Mouse (Mus musculus): ENCODE data around the gene Hcn2. TPM values are rescaled to one million over a fixed set of nuclear protein-coding genes. Genes with fewer than 3 reads are reported as not detected.

The Hcn2 gene
- total RNA-seq, 2 experiments from 2014 or later = 118 TPM

DNA sequence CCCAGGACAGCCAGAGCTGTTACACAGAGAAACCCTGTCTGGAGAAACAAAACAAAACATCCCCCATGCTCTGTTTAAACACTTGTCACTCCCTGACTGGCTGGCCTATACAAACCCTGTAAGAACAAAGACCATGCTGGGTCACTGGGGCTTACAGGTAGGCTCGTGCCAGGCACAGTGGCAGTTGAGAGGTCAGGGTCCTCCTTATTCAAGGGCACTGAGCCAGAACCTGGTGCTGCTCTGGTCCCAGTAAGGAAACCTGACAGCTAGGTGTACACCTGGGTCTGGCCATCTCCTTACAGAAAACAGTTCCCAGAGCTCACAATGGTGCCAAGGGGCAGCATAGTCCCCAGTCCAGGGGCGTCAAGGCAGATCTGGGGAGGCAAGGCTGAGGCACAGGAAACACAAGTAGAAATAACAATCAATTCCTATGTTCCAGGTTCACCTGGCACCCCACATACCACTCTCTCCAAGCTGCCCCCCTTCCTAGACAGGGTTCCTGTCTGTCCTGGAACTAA is 48.9 kb downstream of the Hcn2 start:
- no peak overlapping the region for H3K27ac ChIP-seq
- no peak for DNase-seq (ENCODE audit: low spot score in 2 of 2)
- TF ChIP-seq CTCF (conservative IDR thresholded peaks at IDR 0.05) = no peak
- peak overlapping the region; percentile 94 for H3K4me3 ChIP-seq

- TF ChIP-seq CTCF (conservative IDR thresholded peaks at IDR 0.05) = no peak
- peak overlapping the region; percentile 94 for H3K4me3 ChIP-seq
- no peak for DNase-seq (ENCODE audit: low spot score in 2 of 2)
Observed at GRCm38 (mm10) chr10:79766001-79766507, 49.6 kb downstream of the Hcn2 start.

DNA sequence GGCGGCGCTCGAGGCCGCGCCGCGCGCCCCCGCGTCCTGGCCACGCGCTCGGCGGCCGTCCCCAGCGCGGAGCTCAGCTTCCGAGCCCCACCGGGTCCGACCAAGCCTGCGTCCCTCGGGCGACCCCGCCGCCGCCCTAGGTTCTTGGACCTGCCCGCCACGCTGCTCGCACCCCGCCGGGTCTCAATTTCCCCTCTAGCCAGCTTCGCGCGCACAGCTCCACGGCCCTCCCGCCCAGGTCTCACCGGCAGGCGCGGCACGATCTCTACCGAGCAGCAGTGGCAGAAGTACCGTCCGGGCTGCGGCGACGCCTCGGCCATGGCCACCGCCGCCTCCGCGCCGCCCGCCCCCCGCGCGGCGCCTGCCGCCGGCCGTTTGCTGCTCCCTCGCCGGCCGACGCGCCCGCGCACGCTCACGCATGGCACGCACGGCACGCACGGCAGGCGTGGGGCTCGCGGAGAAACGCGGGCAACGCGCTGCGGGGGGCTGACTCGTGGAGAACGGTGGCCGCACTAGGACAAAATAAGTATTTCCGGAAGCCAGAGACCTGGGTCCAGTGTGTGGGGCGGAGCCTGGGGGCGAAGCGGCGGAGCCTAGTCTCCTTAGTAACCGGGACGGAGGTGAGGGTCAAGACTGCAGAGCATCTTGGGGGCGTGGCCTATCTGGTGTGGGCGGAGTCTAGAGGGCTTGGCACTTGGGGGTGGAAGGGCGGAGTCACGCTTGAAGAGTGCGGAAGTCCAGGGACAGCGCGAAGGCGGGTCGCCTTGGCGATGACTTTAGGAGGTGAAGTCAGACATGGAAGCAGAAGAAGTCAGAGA is 50.3 kb downstream of the Hcn2 start, which contains the start of gene Rnf126:
TSS of gene Rnf126 (minus strand) at position 445 of the 818 bp plus-strand sequence.
- peak within 1 kb of the TSS; percentile 94 for H3K4me3 ChIP-seq
- peak within 1 kb of the TSS; percentile 97 for H3K27ac ChIP-seq
- no peak for TF ChIP-seq CTCF (conservative IDR thresholded peaks at IDR 0.05)
- peak; percentile 97 to 98 for DNase-seq (ENCODE audit: low spot score in 2 of 2)

More at GRCm38 (mm10) chr10:79766001-79766507, 49.6 kb downstream of the Hcn2 start:
- peak overlapping the region; percentile 97 for H3K27ac ChIP-seq

GRCm38 (mm10) chr10:79767372-79768244 is 51.2 kb downstream of the Hcn2 start:
- H3K27ac ChIP-seq = peak overlapping the region; percentile 97
- TF ChIP-seq CTCF (conservative IDR thresholded peaks at IDR 0.05) = no peak
- H3K4me3 ChIP-seq = peak overlapping the region; percentile 94
- peak; percentile 96 to 97 for DNase-seq (ENCODE audit: low spot score in 2 of 2)

DNA sequence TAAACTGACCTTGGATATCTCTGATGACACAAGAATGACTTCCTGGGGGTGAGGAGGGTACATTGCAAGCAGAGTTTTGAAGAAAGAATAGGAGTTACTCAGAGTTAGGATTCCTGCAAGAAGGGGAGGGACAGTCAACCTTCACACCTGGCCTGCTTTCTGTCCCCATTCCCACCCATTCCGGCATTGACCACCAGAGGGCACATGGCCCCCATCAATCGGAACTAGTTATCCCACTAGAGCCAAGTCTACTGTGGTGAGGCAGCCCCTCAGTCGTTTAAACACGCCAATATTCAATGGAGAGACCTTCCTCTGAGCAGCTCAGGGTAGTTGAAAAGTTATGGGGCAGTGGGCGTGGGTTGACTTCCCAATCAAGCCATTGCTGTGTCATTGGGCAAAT is 52.0 kb downstream of the Hcn2 start:
- peak; percentile 65 to 81 for DNase-seq (ENCODE audit: low spot score in 2 of 2)
- H3K4me3 ChIP-seq = peak overlapping the region; percentile 94
- peak overlapping the region; percentile 97 for H3K27ac ChIP-seq
- TF ChIP-seq CTCF (conservative IDR thresholded peaks at IDR 0.05) = peak; percentile 89

- DNase-seq (ENCODE audit: low spot score in 2 of 2) = no peak
- H3K4me3 ChIP-seq = no peak overlapping the region
- no peak overlapping the region for H3K27ac ChIP-seq
- TF ChIP-seq CTCF (conservative IDR thresholded peaks at IDR 0.05) = no peak
Observed at GRCm38 (mm10) chr10:79769329-79769728, 52.9 kb downstream of the Hcn2 start.

DNA sequence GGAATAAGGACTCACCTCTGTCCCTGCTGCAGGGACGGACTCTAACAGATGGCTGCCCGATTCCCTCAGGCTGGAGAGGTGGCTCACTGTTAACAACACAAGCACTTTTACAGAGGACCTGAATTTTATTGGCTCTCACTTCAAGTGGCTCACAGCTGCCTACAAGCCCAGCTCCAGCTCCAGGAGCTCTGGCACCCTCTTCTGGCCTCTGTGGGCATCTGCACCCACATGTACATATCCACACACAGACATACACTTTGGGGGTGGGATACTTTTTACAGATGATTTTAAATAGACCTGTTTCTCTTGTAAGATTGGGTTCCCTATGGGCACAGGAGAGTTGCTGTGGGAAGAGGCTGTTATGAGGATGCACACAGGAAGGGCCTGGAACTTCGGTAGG is 55.9 kb downstream of the Hcn2 start:
- peak; percentile 50 for TF ChIP-seq CTCF (conservative IDR thresholded peaks at IDR 0.05)
- H3K27ac ChIP-seq = no peak overlapping the region
- DNase-seq (ENCODE audit: low spot score in 2 of 2) = no peak

GRCm38 (mm10) chr10:79773208-79773607 is 56.8 kb downstream of the Hcn2 start:
- DNase-seq (ENCODE audit: low spot score in 2 of 2) = no peak
- Histone ChIP-seq H3K4me3 (no peak overlapping the region), H3K27ac (no peak overlapping the region)
- no peak for TF ChIP-seq CTCF (conservative IDR thresholded peaks at IDR 0.05)

More for the DNA sequence above, 55.9 kb downstream of the Hcn2 start:
- H3K4me3 ChIP-seq = no peak overlapping the region

DNA sequence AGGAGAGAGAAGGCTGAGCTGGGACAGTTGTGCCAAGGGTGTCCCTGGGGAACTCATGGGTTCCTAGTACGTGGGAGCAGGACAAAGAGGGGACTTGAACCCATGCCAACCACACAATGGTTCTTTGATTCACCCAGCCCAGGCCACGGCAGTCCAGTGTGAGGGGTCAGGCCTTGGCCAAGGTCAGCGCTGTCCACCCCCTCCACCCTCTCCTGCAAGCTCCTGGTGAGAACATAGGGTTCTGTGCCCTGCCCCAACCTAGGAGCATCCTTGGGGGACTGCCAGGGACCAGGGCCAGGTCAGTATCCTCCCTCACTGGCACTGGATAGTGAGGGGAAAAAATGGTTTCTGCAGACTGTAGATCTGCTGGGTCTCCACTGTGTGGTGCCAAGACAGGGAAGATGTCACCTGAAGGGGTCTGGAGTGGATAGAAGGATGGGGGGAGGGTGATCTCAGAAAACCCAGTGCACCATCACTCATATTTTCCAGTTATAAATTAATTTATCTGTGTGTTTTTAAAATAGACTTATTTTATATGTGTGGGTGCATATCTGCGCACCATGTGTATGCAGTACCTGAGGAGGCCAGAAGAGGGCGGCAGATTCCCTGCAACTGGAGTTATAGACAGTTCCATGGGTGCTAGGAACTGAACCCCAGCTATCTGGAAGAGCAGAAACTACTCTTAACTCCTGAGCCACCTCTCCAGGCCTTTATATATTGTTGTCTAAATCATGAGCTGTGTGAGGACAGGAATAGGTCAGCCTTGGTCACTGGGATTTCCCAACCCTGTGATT is 58.2 kb downstream of the Hcn2 start:
- peak; percentile 66 for TF ChIP-seq CTCF (conservative IDR thresholded peaks at IDR 0.05)
- Histone ChIP-seq H3K27ac (no peak overlapping the region), H3K4me3 (no peak overlapping the region)
- DNase-seq (ENCODE audit: low spot score in 2 of 2) = no peak

GRCm38 (mm10) chr10:79777103-79777531 is 60.7 kb downstream of the Hcn2 start, which contains the start of gene Fstl3:
TSS of gene Fstl3 (plus strand) at chr10:79777272.
- no peak within 1 kb of the TSS; the same call in 1 of the 2 replicates for H3K4me3 ChIP-seq
- no peak within 1 kb of the TSS for H3K27ac ChIP-seq
- TF ChIP-seq CTCF (conservative IDR thresholded peaks at IDR 0.05) = no peak
- DNase-seq (ENCODE audit: low spot score in 2 of 2) = no peak

DNA sequence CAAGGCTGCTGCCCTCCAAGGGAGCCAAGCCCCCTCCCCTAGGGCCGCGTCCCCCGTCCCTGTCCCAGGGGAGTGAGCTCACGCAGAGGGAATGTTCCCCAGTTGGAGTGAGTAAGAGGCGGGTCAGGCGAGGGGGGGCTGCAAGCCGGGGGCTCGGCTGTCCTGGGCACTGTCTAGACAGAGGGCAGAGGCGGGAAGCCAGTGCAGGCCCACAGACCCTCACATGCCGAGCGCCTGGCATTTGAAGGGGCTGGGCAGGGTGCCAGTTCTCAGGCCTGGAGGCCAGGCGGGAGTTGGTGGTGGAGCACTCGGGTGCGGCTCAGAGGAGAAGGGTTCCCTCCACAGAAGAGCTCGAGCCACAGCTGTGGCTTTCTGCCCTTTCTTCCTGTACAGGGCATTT is 61.6 kb downstream of the Hcn2 start:
- TF ChIP-seq CTCF (conservative IDR thresholded peaks at IDR 0.05) = no peak
- no peak for DNase-seq (ENCODE audit: low spot score in 2 of 2)
- Histone ChIP-seq H3K4me3 (no peak overlapping the region), H3K27ac (no peak overlapping the region)

DNA sequence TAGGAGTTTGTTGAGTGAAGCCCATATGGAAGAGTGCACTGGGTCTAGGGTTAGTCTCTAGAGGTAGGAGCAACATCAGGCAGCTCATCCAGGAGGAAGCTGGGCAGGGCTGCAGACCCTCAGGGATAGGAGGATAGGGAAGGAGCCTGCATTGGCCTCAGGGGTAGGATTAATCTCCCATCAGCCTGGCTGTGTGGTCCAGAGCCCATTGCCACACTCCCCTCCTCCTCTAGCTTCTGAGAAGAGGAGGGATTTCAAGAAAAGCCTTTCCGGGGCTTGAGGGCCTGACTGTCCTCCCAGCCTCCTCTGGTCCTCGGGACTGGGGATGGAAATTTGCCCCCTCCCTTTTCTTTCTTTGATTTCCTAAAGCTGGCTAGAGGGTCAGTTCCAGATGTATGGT is 62.8 kb downstream of the Hcn2 start:
- Histone ChIP-seq H3K4me3 (no peak overlapping the region), H3K27ac (no peak overlapping the region)
- DNase-seq (ENCODE audit: low spot score in 2 of 2) = no peak
- no peak for TF ChIP-seq CTCF (conservative IDR thresholded peaks at IDR 0.05)
